19 mouse cellular contexts compared by ENCODE assay signal in genomic region chr15:103197785-103198184, GRCm38 (mm10). TPM values are rescaled to one million over a fixed set of nuclear protein-coding genes. Genes with fewer than 3 reads are reported as not detected.
A peak's percentile ranks its signal among the peaks of the same experiment; 100 is the strongest.
DNase-seq lines count a peak whose midpoint lies in the region; ATAC-seq and TF ChIP-seq lines count a peak whose summit lies in the region.
"Had no signal": no experiment of that assay in that cellular context is flagged by ENCODE, and none has a peak within 500 bp of the region (broad histone marks: within the 10 kb centered on the region; RNA-seq: fewer than 3 reads in every experiment).

No protein-coding gene starts in this region.

- no peaks in the 10 kb centered on the region for H3K9me3 ChIP-seq in forebrain, embryonic 14.5 days (replicated peaks; ENCODE audit: control insufficient read depth, low read length)
- H3K9me3 ChIP-seq in forebrain, embryonic 12.5 days: no peaks in the 10 kb centered on the region
- H3K9me3 ChIP-seq in forebrain, embryonic 16.5 days (ENCODE audit: control insufficient read depth, low read length): no peaks in the 10 kb centered on the region
- H3K9me3 ChIP-seq: embryonic facial prominence, embryonic 12.5 days; heart, embryonic 10.5 days had no signal

- H3K27ac ChIP-seq in forebrain, embryonic 14.5 days (ENCODE audit: low read depth, low read length): no peak overlapping the region
- no peak overlapping the region for H3K27ac ChIP-seq in forebrain, embryonic 12.5 days
- H3K27ac ChIP-seq in layer of hippocampus, adult 2 months: peak overlapping the region; percentile 11; the same call in 1 of the 2 replicates
- peak overlapping the region; percentile 52; the same call in 1 of the 2 replicates for H3K27ac ChIP-seq in forebrain, embryonic 16.5 days (ENCODE audit: low read length)
- H3K27ac ChIP-seq: embryonic facial prominence, embryonic 12.5 days; heart, embryonic 10.5 days had no signal

- H3K4me3 ChIP-seq in forebrain, embryonic 14.5 days (ENCODE audit: low read depth, low read length): no peak overlapping the region
- H3K4me3 ChIP-seq in forebrain, embryonic 12.5 days (replicated peaks): no peak overlapping the region
- no peak overlapping the region for H3K4me3 ChIP-seq in layer of hippocampus, adult 2 months
- H3K4me3 ChIP-seq in forebrain, embryonic 16.5 days (replicated peaks; ENCODE audit: low read length): no peak overlapping the region
- H3K4me3 ChIP-seq: embryonic facial prominence, embryonic 12.5 days; heart, embryonic 10.5 days had no signal

- no peak for DNase-seq in forebrain, embryonic 14.5 days (ENCODE audit: low spot score)
- no peak for DNase-seq in layer of hippocampus, adult 2 months (ENCODE audit: low spot score in 2 of 2)
- DNase-seq in layer of hippocampus, adult 8-10 months (ENCODE audit: low spot score in 2 of 2): no peak
- no peak for DNase-seq in cerebellum, postnatal 4 days (ENCODE audit: low spot score in 2 of 2)
- DNase-seq: adrenal gland, postnatal 10 days; cerebellum, adult 18-20 months; cerebellum, adult 9-11 months; cerebellum, postnatal 36 days; gastrocnemius, postnatal 36 days; heart, adult 18-20 months; heart, postnatal 36 days had no signal

- peaks cover 91% of the 10 kb centered on the region for H3K36me3 ChIP-seq in forebrain, embryonic 14.5 days (ENCODE audit: control insufficient read depth, insufficient read depth, low read length)
- peaks cover 82% of the 10 kb centered on the region for H3K36me3 ChIP-seq in forebrain, embryonic 12.5 days (replicated peaks)
- peaks cover 22% of the 10 kb centered on the region for H3K36me3 ChIP-seq in forebrain, embryonic 16.5 days (ENCODE audit: control insufficient read depth, insufficient read depth)

- no peak for TF ChIP-seq CTCF in layer of hippocampus, adult 2 months (conservative IDR thresholded peaks at IDR 0.05)

- 75% methylated on average over 4 of the region's 4 CpGs for WGBS in forebrain, embryonic 14.5 days
- WGBS in forebrain, embryonic 12.5 days: 74% methylated on average over 4 of the region's 4 CpGs
- 49% methylated on average over 4 of the region's 4 CpGs for WGBS in forebrain, embryonic 16.5 days

- H3K4me1 ChIP-seq in forebrain, embryonic 14.5 days (ENCODE audit: control insufficient read depth, insufficient read depth, low read length): no peaks in the 10 kb centered on the region
- no peaks in the 10 kb centered on the region for H3K4me1 ChIP-seq in forebrain, embryonic 12.5 days
- peaks cover 14% of the 10 kb centered on the region for H3K4me1 ChIP-seq in forebrain, embryonic 16.5 days (replicated peaks; ENCODE audit: control insufficient read depth, insufficient read depth, low read length)
- H3K4me1 ChIP-seq: embryonic facial prominence, embryonic 12.5 days had no signal

- H3K27me3 ChIP-seq in forebrain, embryonic 14.5 days (replicated peaks; ENCODE audit: control insufficient read depth, insufficient read depth, low read length): no peaks in the 10 kb centered on the region
- H3K27me3 ChIP-seq in forebrain, embryonic 12.5 days: no peaks in the 10 kb centered on the region
- no peaks in the 10 kb centered on the region for H3K27me3 ChIP-seq in forebrain, embryonic 16.5 days (replicated peaks; ENCODE audit: control insufficient read depth, insufficient read depth, low read length)
- H3K27me3 ChIP-seq: embryonic facial prominence, embryonic 12.5 days had no signal

- ATAC-seq in forebrain, embryonic 14.5 days: peak; percentile 40; the same call in 1 of the 2 replicates
- no peak for ATAC-seq in forebrain, embryonic 12.5 days (ENCODE audit: low FRiP score)
- 0 out of 2 replicates have a peak, but pooled peaks have one; percentile 31 for ATAC-seq in forebrain, embryonic 16.5 days
- ATAC-seq in megakaryocyte, adult 5-6 weeks (ENCODE audit: poor library complexity, severe bottlenecking): no peak
- ATAC-seq: hindbrain, embryonic 16.5 days; inflammation-experienced regulatory T-cells, adult 6 months; intestine, postnatal 0 days had no signal

- H3K4me2 ChIP-seq in forebrain, embryonic 14.5 days (ENCODE audit: low read length): no peak overlapping the region
- no peak overlapping the region for H3K4me2 ChIP-seq in forebrain, embryonic 12.5 days
- no peak overlapping the region for H3K4me2 ChIP-seq in forebrain, embryonic 16.5 days (ENCODE audit: low read length)
- H3K4me2 ChIP-seq: embryonic facial prominence, embryonic 12.5 days had no signal

- H3K9ac ChIP-seq in forebrain, embryonic 14.5 days (ENCODE audit: low read length): no peak overlapping the region
- H3K9ac ChIP-seq in forebrain, embryonic 12.5 days: no peak overlapping the region
- no peak overlapping the region for H3K9ac ChIP-seq in forebrain, embryonic 16.5 days (replicated peaks; ENCODE audit: low read depth, low read length)
- H3K9ac ChIP-seq: embryonic facial prominence, embryonic 12.5 days had no signal

RNA-seq across cellular contexts. Expression of gene Smug1, which starts 30.9 kb away (rescaled TPM):
- 25.3 and 26.5 TPM in 2 replicates for polyA plus RNA-seq in forebrain, embryonic 14.5 days (2014; fragmentation: Nextera tagmentation; extraction: Ambion mirVana)
- 24.6 and 27.4 TPM in 2 replicates for polyA plus RNA-seq in forebrain, embryonic 12.5 days (2016; fragmentation: Nextera tagmentation; extraction: Ambion mirVana)
- total RNA-seq in layer of hippocampus, adult 2 months (2021): 10 to 100 TPM; 17.9 to 18.2 TPM
- total RNA-seq in layer of hippocampus, adult 8-10 months (2022): 10 to 100 TPM; 13.2 to 21.6 (median 17.3) TPM
- 28.0 and 29.2 TPM in 2 replicates for polyA plus RNA-seq in forebrain, embryonic 16.5 days (2015; fragmentation: Nextera tagmentation; extraction: Ambion mirVana)
- total RNA-seq in megakaryocyte, adult 5-6 weeks (2015): 2.8 and 3.9 TPM in 2 replicates
- total RNA-seq in megakaryocyte, adult 5-6 weeks (2017): 3.3 and 3.8 TPM in 2 replicates

RNA-seq across cellular contexts. Expression of gene Cbx5, which starts 41.8 kb away (rescaled TPM):
- 154 and 164 TPM in 2 replicates for polyA plus RNA-seq in forebrain, embryonic 14.5 days (2014; fragmentation: Nextera tagmentation; extraction: Ambion mirVana)
- 233 and 250 TPM in 2 replicates for polyA plus RNA-seq in forebrain, embryonic 12.5 days (2016; fragmentation: Nextera tagmentation; extraction: Ambion mirVana)
- total RNA-seq in layer of hippocampus, adult 2 months (2021): 100 to 1,000 TPM; 179 to 187 TPM
- 100 to 1,000 TPM; 170 to 209 (median 180) TPM for total RNA-seq in layer of hippocampus, adult 8-10 months (2022)
- 132 and 139 TPM in 2 replicates for polyA plus RNA-seq in forebrain, embryonic 16.5 days (2015; fragmentation: Nextera tagmentation; extraction: Ambion mirVana)
- total RNA-seq in megakaryocyte, adult 5-6 weeks (2015): 56.0 and 60.5 TPM in 2 replicates
- total RNA-seq in megakaryocyte, adult 5-6 weeks (2017): 113 and 133 TPM in 2 replicates

RNA-seq across cellular contexts. Expression of gene Hnrnpa1, which starts 42.4 kb away (rescaled TPM):
- 790 and 857 TPM in 2 replicates for polyA plus RNA-seq in forebrain, embryonic 14.5 days (2014; fragmentation: Nextera tagmentation; extraction: Ambion mirVana)
- polyA plus RNA-seq in forebrain, embryonic 12.5 days (2016; fragmentation: Nextera tagmentation; extraction: Ambion mirVana): 1,521 and 1,527 TPM in 2 replicates
- 100 to 1,000 TPM; 256 to 265 TPM for total RNA-seq in layer of hippocampus, adult 2 months (2021)
- total RNA-seq in layer of hippocampus, adult 8-10 months (2022): 100 to 1,000 TPM; 257 to 295 (median 288) TPM
- polyA plus RNA-seq in forebrain, embryonic 16.5 days (2015; fragmentation: Nextera tagmentation; extraction: Ambion mirVana): 935 and 1,030 TPM in 2 replicates
- 320 and 365 TPM in 2 replicates for total RNA-seq in megakaryocyte, adult 5-6 weeks (2015)
- total RNA-seq in megakaryocyte, adult 5-6 weeks (2017): 765 and 767 TPM in 2 replicates

Comparison
In these comparisons a context has a peak if more than half of its experiments do, and no peak if none do; other contexts are left out.
1. ATAC-seq: peak in forebrain, embryonic 14.5 days (single experiment) and forebrain, embryonic 16.5 days (single experiment); none in forebrain, embryonic 12.5 days (single experiment) and megakaryocyte, adult 5-6 weeks (single experiment).
2. H3K27ac ChIP-seq: peak in layer of hippocampus, adult 2 months (single experiment) and forebrain, embryonic 16.5 days (single experiment); none in forebrain, embryonic 14.5 days (single experiment) and forebrain, embryonic 12.5 days (single experiment).